Mouse (Mus musculus): ENCODE results near the gene Camkmt. TPM values are rescaled to one million over a fixed set of nuclear protein-coding genes. Genes with fewer than 3 reads are reported as not detected.

The Camkmt gene
- polyA plus RNA-seq, 1 experiment from 2014 or later, result 8.2 TPM

GRCm38 (mm10) chr17:85074083-85074482, 16.3 kb upstream of the Camkmt start:
- H3K36me3 ChIP-seq (ENCODE audit: control insufficient read depth, insufficient read depth, low read length), result peaks cover 79% of the 10 kb centered on the region
- ATAC-seq (ENCODE audit: insufficient number of reproducible peaks, insufficient read depth, low FRiP score, low read depth), result no peak
- no peaks in the 10 kb centered on the region for H3K9me3 ChIP-seq (ENCODE audit: control insufficient read depth, low read length)
- no peak overlapping the region for H3K4me3 ChIP-seq (ENCODE audit: control insufficient read depth in 1 of 2, insufficient read depth in 1 of 2, low read depth in 1 of 2, low read length in 2 of 2)
- 92% methylated on average over 4 of the region's 4 CpGs for WGBS
- no peak overlapping the region for H3K27ac ChIP-seq (replicated peaks in 1 of 2; ENCODE audit: control insufficient read depth in 1 of 2, insufficient read depth in 1 of 2, low read depth in 2 of 2, low read length in 2 of 2)
- no peaks in the 10 kb centered on the region for H3K27me3 ChIP-seq (ENCODE audit: control insufficient read depth, insufficient read depth, low read length)
- H3K9ac ChIP-seq (ENCODE audit: low read length), result no peak overlapping the region
- H3K4me1 ChIP-seq (ENCODE audit: control insufficient read depth in 2 of 2, insufficient read depth in 2 of 2, low read length in 2 of 2), result peaks cover 2 to 16% of the 10 kb centered on the region in 2 experiments; a peak in 3 of 4 replicates
- no peak overlapping the region for H3K4me2 ChIP-seq (ENCODE audit: low read length)

GRCm38 (mm10) chr17:85079276-85079675, 11.1 kb upstream of the Camkmt start:
- peaks cover 79% of the 10 kb centered on the region for H3K36me3 ChIP-seq (ENCODE audit: control insufficient read depth, insufficient read depth, low read length)
- H3K9me3 ChIP-seq (ENCODE audit: control insufficient read depth, low read length), result no peaks in the 10 kb centered on the region
- H3K4me3 ChIP-seq (ENCODE audit: control insufficient read depth in 1 of 2, insufficient read depth in 1 of 2, low read depth in 1 of 2, low read length in 2 of 2), result no peak overlapping the region
- H3K4me1 ChIP-seq (ENCODE audit: control insufficient read depth in 2 of 2, insufficient read depth in 2 of 2, low read length in 2 of 2), result no peaks in the 10 kb centered on the region
- H3K27ac ChIP-seq (replicated peaks in 1 of 2; ENCODE audit: control insufficient read depth in 1 of 2, insufficient read depth in 1 of 2, low read depth in 2 of 2, low read length in 2 of 2), result no peak overlapping the region
- no peak overlapping the region for H3K4me2 ChIP-seq (ENCODE audit: low read length)
- H3K9ac ChIP-seq (ENCODE audit: low read length), result no peak overlapping the region
- H3K27me3 ChIP-seq (ENCODE audit: control insufficient read depth, insufficient read depth, low read length), result no peaks in the 10 kb centered on the region
- no peak for ATAC-seq (ENCODE audit: insufficient number of reproducible peaks, insufficient read depth, low FRiP score, low read depth)
- 93% methylated on average over 3 of the region's 3 CpGs for WGBS

GRCm38 (mm10) chr17:85080781-85081180, 9.6 kb upstream of the Camkmt start:
- no peak overlapping the region for H3K9ac ChIP-seq (ENCODE audit: low read length)
- no peak overlapping the region for H3K4me3 ChIP-seq (ENCODE audit: control insufficient read depth in 1 of 2, insufficient read depth in 1 of 2, low read depth in 1 of 2, low read length in 2 of 2)
- no peak overlapping the region for H3K27ac ChIP-seq (replicated peaks in 1 of 2; ENCODE audit: control insufficient read depth in 1 of 2, insufficient read depth in 1 of 2, low read depth in 2 of 2, low read length in 2 of 2)
- no peak overlapping the region for H3K4me2 ChIP-seq (ENCODE audit: low read length)
- no peak for ATAC-seq (ENCODE audit: insufficient number of reproducible peaks, insufficient read depth, low FRiP score, low read depth)
- H3K4me1 ChIP-seq (ENCODE audit: control insufficient read depth in 2 of 2, insufficient read depth in 2 of 2, low read length in 2 of 2), result peaks cover 0 to 6% of the 10 kb centered on the region in 2 experiments; a peak in 3 of 4 replicates
- no peaks in the 10 kb centered on the region for H3K27me3 ChIP-seq (ENCODE audit: control insufficient read depth, insufficient read depth, low read length)
- peaks cover 64% of the 10 kb centered on the region for H3K36me3 ChIP-seq (ENCODE audit: control insufficient read depth, insufficient read depth, low read length)
- WGBS, result 89% methylated on average over 11 of the region's 11 CpGs
- no peaks in the 10 kb centered on the region for H3K9me3 ChIP-seq (ENCODE audit: control insufficient read depth, low read length)

- Histone ChIP-seq H3K36me3 (ENCODE audit: control insufficient read depth, insufficient read depth, low read length) (peaks cover 23% of the 10 kb centered on the region), H3K4me2 (ENCODE audit: low read length) (no peak overlapping the region), H3K9ac (ENCODE audit: low read length) (no peak overlapping the region), H3K4me3 (ENCODE audit: control insufficient read depth in 1 of 2, insufficient read depth in 1 of 2, low read depth in 1 of 2, low read length in 2 of 2) (no peak overlapping the region), H3K27me3 (ENCODE audit: control insufficient read depth, insufficient read depth, low read length) (no peaks in the 10 kb centered on the region), H3K9me3 (ENCODE audit: control insufficient read depth, low read length) (no peaks in the 10 kb centered on the region), H3K4me1 (ENCODE audit: control insufficient read depth in 2 of 2, insufficient read depth in 2 of 2, low read length in 2 of 2) (peaks cover 7 to 29% of the 10 kb centered on the region in 2 experiments), H3K27ac (replicated peaks in 1 of 2; ENCODE audit: control insufficient read depth in 1 of 2, insufficient read depth in 1 of 2, low read depth in 2 of 2, low read length in 2 of 2) (no peak overlapping the region)
- no peak for ATAC-seq (ENCODE audit: insufficient number of reproducible peaks, insufficient read depth, low FRiP score, low read depth)
- WGBS, result 57% methylated on average over 2 of the region's 2 CpGs
Observed at GRCm38 (mm10) chr17:85085335-85085734, 5.0 kb upstream of the Camkmt start.

GRCm38 (mm10) chr17:85086501-85086900, 3.9 kb upstream of the Camkmt start:
- ATAC-seq (ENCODE audit: insufficient number of reproducible peaks, insufficient read depth, low FRiP score, low read depth), result no peak

GRCm38 (mm10) chr17:85087591-85087990, 2.8 kb upstream of the Camkmt start:
- Histone ChIP-seq H3K27me3 (ENCODE audit: control insufficient read depth, insufficient read depth, low read length) (no peaks in the 10 kb centered on the region), H3K36me3 (ENCODE audit: control insufficient read depth, insufficient read depth, low read length) (0 out of 2 replicates have a peak, but pooled peaks cover 3% of the 10 kb centered on the region), H3K4me1 (ENCODE audit: control insufficient read depth in 2 of 2, insufficient read depth in 2 of 2, low read length in 2 of 2) (peaks cover 7 to 36% of the 10 kb centered on the region in 2 experiments), H3K27ac (replicated peaks in 1 of 2; ENCODE audit: control insufficient read depth in 1 of 2, insufficient read depth in 1 of 2, low read depth in 2 of 2, low read length in 2 of 2) (peak overlapping the region; percentile 38 to 70; a peak in 3 of 4 replicates), H3K9ac (ENCODE audit: low read length) (peak overlapping the region; percentile 1; the same call in 1 of the 2 replicates), H3K9me3 (ENCODE audit: control insufficient read depth, low read length) (no peaks in the 10 kb centered on the region), H3K4me3 (ENCODE audit: control insufficient read depth in 1 of 2, insufficient read depth in 1 of 2, low read depth in 1 of 2, low read length in 2 of 2) (no peak overlapping the region), H3K4me2 (ENCODE audit: low read length) (peak overlapping the region; percentile 8; the same call in 1 of the 2 replicates)
- ATAC-seq (ENCODE audit: insufficient number of reproducible peaks, insufficient read depth, low FRiP score, low read depth), result no peak
- WGBS, result 57% methylated on average over 5 of the region's 5 CpGs

More at GRCm38 (mm10) chr17:85086501-85086900, 3.9 kb upstream of the Camkmt start:
- peak overlapping the region in 1 of 2 experiments; percentile 47; a peak in 2 of 4 replicates for H3K27ac ChIP-seq (replicated peaks in 1 of 2; ENCODE audit: control insufficient read depth in 1 of 2, insufficient read depth in 1 of 2, low read depth in 2 of 2, low read length in 2 of 2)
- H3K9ac ChIP-seq (ENCODE audit: low read length), result no peak overlapping the region
- H3K36me3 ChIP-seq (ENCODE audit: control insufficient read depth, insufficient read depth, low read length), result peaks cover 11% of the 10 kb centered on the region; the same call in 1 of the 2 replicates
- WGBS, result 57% methylated on average over 1 of the region's 1 CpGs
- H3K27me3 ChIP-seq (ENCODE audit: control insufficient read depth, insufficient read depth, low read length), result no peaks in the 10 kb centered on the region
- H3K4me2 ChIP-seq (ENCODE audit: low read length), result no peak overlapping the region
- H3K9me3 ChIP-seq (ENCODE audit: control insufficient read depth, low read length), result no peaks in the 10 kb centered on the region
- peaks cover 7 to 33% of the 10 kb centered on the region in 2 experiments for H3K4me1 ChIP-seq (ENCODE audit: control insufficient read depth in 2 of 2, insufficient read depth in 2 of 2, low read length in 2 of 2)
- H3K4me3 ChIP-seq (ENCODE audit: control insufficient read depth in 1 of 2, insufficient read depth in 1 of 2, low read depth in 1 of 2, low read length in 2 of 2), result no peak overlapping the region

GRCm38 (mm10) chr17:85088401-85088800, 2.0 kb upstream of the Camkmt start:
- no peak overlapping the region for H3K4me2 ChIP-seq (ENCODE audit: low read length)
- H3K4me3 ChIP-seq (ENCODE audit: control insufficient read depth in 1 of 2, insufficient read depth in 1 of 2, low read depth in 1 of 2, low read length in 2 of 2), result no peak overlapping the region
- peaks cover 7 to 36% of the 10 kb centered on the region in 2 experiments for H3K4me1 ChIP-seq (ENCODE audit: control insufficient read depth in 2 of 2, insufficient read depth in 2 of 2, low read length in 2 of 2)
- no peaks in the 10 kb centered on the region for H3K27me3 ChIP-seq (ENCODE audit: control insufficient read depth, insufficient read depth, low read length)
- H3K36me3 ChIP-seq (ENCODE audit: control insufficient read depth, insufficient read depth, low read length), result no peaks in the 10 kb centered on the region
- 89% methylated on average over 11 of the region's 11 CpGs for WGBS
- no peak for ATAC-seq (ENCODE audit: insufficient number of reproducible peaks, insufficient read depth, low FRiP score, low read depth)
- no peaks in the 10 kb centered on the region for H3K9me3 ChIP-seq (ENCODE audit: control insufficient read depth, low read length)
- H3K27ac ChIP-seq (replicated peaks in 1 of 2; ENCODE audit: control insufficient read depth in 1 of 2, insufficient read depth in 1 of 2, low read depth in 2 of 2, low read length in 2 of 2), result no peak overlapping the region
- H3K9ac ChIP-seq (ENCODE audit: low read length), result no peak overlapping the region

- H3K4me1 ChIP-seq (ENCODE audit: control insufficient read depth in 2 of 2, insufficient read depth in 2 of 2, low read length in 2 of 2), result peaks cover 7 to 36% of the 10 kb centered on the region in 2 experiments
- peak overlapping the region; percentile 85; the same call in 1 of the 2 replicates for H3K9ac ChIP-seq (ENCODE audit: low read length)
- H3K27ac ChIP-seq (replicated peaks in 1 of 2; ENCODE audit: control insufficient read depth in 1 of 2, insufficient read depth in 1 of 2, low read depth in 2 of 2, low read length in 2 of 2), result no peak overlapping the region
- H3K27me3 ChIP-seq (ENCODE audit: control insufficient read depth, insufficient read depth, low read length), result no peaks in the 10 kb centered on the region
- H3K9me3 ChIP-seq (ENCODE audit: control insufficient read depth, low read length), result no peaks in the 10 kb centered on the region
- peak overlapping the region in 1 of 2 experiments; percentile 69; a peak in 1 of 4 replicates for H3K4me3 ChIP-seq (ENCODE audit: control insufficient read depth in 1 of 2, insufficient read depth in 1 of 2, low read depth in 1 of 2, low read length in 2 of 2)
- WGBS, result 52% methylated on average over 6 of the region's 6 CpGs
- peak overlapping the region; percentile 96 for H3K4me2 ChIP-seq (ENCODE audit: low read length)
- no peak for ATAC-seq (ENCODE audit: insufficient number of reproducible peaks, insufficient read depth, low FRiP score, low read depth)
- H3K36me3 ChIP-seq (ENCODE audit: control insufficient read depth, insufficient read depth, low read length), result no peaks in the 10 kb centered on the region
Observed at GRCm38 (mm10) chr17:85089011-85089410, 1.3 kb upstream of the Camkmt start.

Data from heart, embryonic 14.5 days (tissue).